Mouse (Mus musculus) embryonic facial prominence, embryonic 14.5 days (tissue): ENCODE results near the gene Tvp23a. TPM values are rescaled to one million over a fixed set of nuclear protein-coding genes. Genes with fewer than 3 reads are reported as not detected.

Experiments used
- ATAC-seq: fragments of 200-750 bp; cut with Nextera tagmentation; 2 replicates; pipeline ENCODE4 v1.8.0; 2017; ENCODE audit warnings: low read depth, moderate number of reproducible peaks, moderate TSS enrichment
- DNase-seq: peaks from one replicate; pipeline ENCODE4 v3.0.0-alpha.2; 2015; ENCODE audit warnings: low spot score
- H3K27ac ChIP-seq: fragments of 300-500 bp; sonication (generic); replicated peaks from 2 replicates; pipeline ENCODE4 v1.5.1; 2014; ENCODE audit warnings: low read depth, mild to moderate bottlenecking, low read length, moderate library complexity
- H3K27me3 ChIP-seq: fragments of 300-500 bp; sonication (generic); replicated peaks from 2 replicates; pipeline ENCODE4 v1.6.1; 2014; ENCODE audit warnings: low read length; ENCODE audit not compliant: control insufficient read depth, insufficient read depth
- H3K36me3 ChIP-seq: fragments of 300-500 bp; sonication (generic); 2 replicates; pipeline ENCODE4 v1.6.1; 2014; ENCODE audit warnings: low read length, mixed read lengths; ENCODE audit not compliant: control insufficient read depth, insufficient read depth
- H3K4me1 ChIP-seq: fragments of 300-500 bp; sonication (generic); 2 replicates; pipeline ENCODE4 v1.6.1; 2014; ENCODE audit warnings: antibody characterized with exemption, low read length; ENCODE audit not compliant: control insufficient read depth, insufficient read depth
- H3K4me2 ChIP-seq: fragments of 300-500 bp; sonication (generic); 2 replicates; pipeline ENCODE4 v1.6.1; 2014; ENCODE audit warnings: low read depth, mild to moderate bottlenecking, low read length, moderate library complexity, mixed read lengths
- H3K4me3 ChIP-seq: fragments of 300-500 bp; sonication (generic); 2 replicates; pipeline ENCODE4 v1.5.1; 2014; ENCODE audit warnings: low read depth, mild to moderate bottlenecking, low read length
- H3K9ac ChIP-seq: fragments of 300-500 bp; sonication (generic); 2 replicates; pipeline ENCODE4 v1.6.1; 2014; ENCODE audit warnings: low read depth, mild to moderate bottlenecking, low read length, moderate library complexity, mixed read lengths
- H3K9me3 ChIP-seq: fragments of 300-500 bp; sonication (generic); 2 replicates; pipeline ENCODE4 v1.6.1; 2016; ENCODE audit warnings: low read length; ENCODE audit not compliant: control insufficient read depth
- WGBS: fragments of 180-500 bp; shearing (Covaris S2); extraction: QIAGEN DNeasy Blood & Tissue Kit; methylation state at CpG from one replicate; pipeline ENCODE4 v1.1.7; 2014; 5-methylcytosine and 5-hydroxymethylcytosine counted together
- polyA plus RNA-seq: library from polyadenylated mRNA; unstranded; fragments of >200 nt; fragmentation: Nextera tagmentation; extraction: Ambion mirVana; gene quantifications from 2 replicates; pipeline ENCODE4 v1.2.1, GENCODE M21; 2014

Gene Tvp23a
- polyA plus RNA-seq, 1 experiment from 2014 or later = 13.2 TPM

- Histone ChIP-seq H3K9me3 (no peaks in the 10 kb centered on the region), H3K9ac (no peak overlapping the region), H3K27ac (no peak overlapping the region), H3K4me1 (no peaks in the 10 kb centered on the region), H3K4me3 (no peak overlapping the region), H3K36me3 (no peaks in the 10 kb centered on the region), H3K4me2 (no peak overlapping the region), H3K27me3 (0 out of 2 replicates have a peak, but pooled peaks cover 4% of the 10 kb centered on the region)
- WGBS = 83% methylated on average over 8 of the region's 8 CpGs
- DNase-seq (no peak), ATAC-seq (no peak)
Observed at GRCm38 (mm10) chr16:10487895-10488493, 40.8 kb upstream of the Tvp23a start.

GRCm38 (mm10) chr16:10486993-10487392, 39.8 kb upstream of the Tvp23a start:
- Histone ChIP-seq H3K27ac (no peak overlapping the region), H3K27me3 (0 out of 2 replicates have a peak, but pooled peaks cover 4% of the 10 kb centered on the region), H3K4me2 (no peak overlapping the region), H3K36me3 (no peaks in the 10 kb centered on the region), H3K4me3 (no peak overlapping the region), H3K4me1 (no peaks in the 10 kb centered on the region), H3K9me3 (no peaks in the 10 kb centered on the region), H3K9ac (no peak overlapping the region)
- 54% methylated on average over 3 of the region's 3 CpGs for WGBS
- no peak for ATAC-seq
- DNase-seq = no peak

GRCm38 (mm10) chr16:10482343-10482742, 35.2 kb upstream of the Tvp23a start:
- Histone ChIP-seq H3K9ac (no peak overlapping the region), H3K4me2 (no peak overlapping the region), H3K27me3 (no peaks in the 10 kb centered on the region), H3K36me3 (no peaks in the 10 kb centered on the region), H3K27ac (no peak overlapping the region), H3K4me3 (no peak overlapping the region), H3K4me1 (no peaks in the 10 kb centered on the region), H3K9me3 (no peaks in the 10 kb centered on the region)
- WGBS = 44% methylated on average over 4 of the region's 4 CpGs
- ATAC-seq (no peak), DNase-seq (no peak)

GRCm38 (mm10) chr16:10479857-10480256, 32.7 kb upstream of the Tvp23a start, which contains the start of gene Ciita:
Gene Ciita (plus strand): TSS chr16:10480059.
- Histone ChIP-seq H3K4me1 (no peaks in the 10 kb centered on the region), H3K4me3 (no peak within 1 kb of the TSS), H3K4me2 (no peak within 1 kb of the TSS), H3K9ac (no peak within 1 kb of the TSS), H3K9me3 (no peaks in the 10 kb centered on the region), H3K27ac (no peak within 1 kb of the TSS), H3K27me3 (no peaks in the 10 kb centered on the region), H3K36me3 (no peaks in the 10 kb centered on the region)
- 73% methylated on average over 5 of the region's 5 CpGs for WGBS
- DNase-seq (no peak), ATAC-seq (no peak)

GRCm38 (mm10) chr16:10475919-10476318, 28.8 kb upstream of the Tvp23a start:
- no peak overlapping the region for H3K4me2 ChIP-seq
- H3K27me3 ChIP-seq = no peaks in the 10 kb centered on the region
- 73% methylated on average over 2 of the region's 2 CpGs for WGBS
- H3K4me1 ChIP-seq = no peaks in the 10 kb centered on the region
- no peak overlapping the region for H3K4me3 ChIP-seq
- H3K36me3 ChIP-seq = no peaks in the 10 kb centered on the region
- ATAC-seq = no peak
- H3K27ac ChIP-seq = no peak overlapping the region
- H3K9me3 ChIP-seq = no peaks in the 10 kb centered on the region
- DNase-seq = no peak
- no peak overlapping the region for H3K9ac ChIP-seq

GRCm38 (mm10) chr16:10474956-10475355, 27.8 kb upstream of the Tvp23a start:
- H3K27me3 ChIP-seq = no peaks in the 10 kb centered on the region
- H3K4me2 ChIP-seq = no peak overlapping the region
- 60% methylated on average over 3 of the region's 3 CpGs for WGBS
- DNase-seq = no peak
- no peak overlapping the region for H3K27ac ChIP-seq
- H3K9ac ChIP-seq = no peak overlapping the region
- ATAC-seq = no peak
- H3K4me3 ChIP-seq = no peak overlapping the region
- no peaks in the 10 kb centered on the region for H3K4me1 ChIP-seq
- H3K36me3 ChIP-seq = no peaks in the 10 kb centered on the region
- no peaks in the 10 kb centered on the region for H3K9me3 ChIP-seq

- 84% methylated on average over 3 of the region's 3 CpGs for WGBS
- H3K9ac ChIP-seq = no peak overlapping the region
- H3K4me2 ChIP-seq = no peak overlapping the region
- peaks cover 4% of the 10 kb centered on the region; the same call in 1 of the 2 replicates for H3K4me1 ChIP-seq
- H3K27ac ChIP-seq = no peak overlapping the region
- H3K36me3 ChIP-seq = no peaks in the 10 kb centered on the region
- no peak for DNase-seq
- H3K4me3 ChIP-seq = no peak overlapping the region
- no peaks in the 10 kb centered on the region for H3K9me3 ChIP-seq
- H3K27me3 ChIP-seq = no peaks in the 10 kb centered on the region
- no peak for ATAC-seq
Observed at GRCm38 (mm10) chr16:10471950-10472349, 24.8 kb upstream of the Tvp23a start.

- 65% methylated on average over 1 of the region's 1 CpGs for WGBS
- H3K4me1 ChIP-seq = peaks cover 4% of the 10 kb centered on the region; the same call in 1 of the 2 replicates
- ATAC-seq = no peak
Observed at GRCm38 (mm10) chr16:10468201-10468600, 21.0 kb upstream of the Tvp23a start.

More at GRCm38 (mm10) chr16:10468201-10468600, 21.0 kb upstream of the Tvp23a start:
- no peaks in the 10 kb centered on the region for H3K27me3 ChIP-seq
- no peaks in the 10 kb centered on the region for H3K9me3 ChIP-seq
- H3K27ac ChIP-seq = no peak overlapping the region
- no peak for DNase-seq
- no peak overlapping the region for H3K9ac ChIP-seq
- H3K4me3 ChIP-seq = no peak overlapping the region
- H3K4me2 ChIP-seq = no peak overlapping the region
- no peaks in the 10 kb centered on the region for H3K36me3 ChIP-seq
